Mouse (Mus musculus) forebrain, postnatal 0 days (tissue): ENCODE data around the gene Serpini2. TPM values are rescaled to one million over a fixed set of nuclear protein-coding genes. Genes with fewer than 3 reads are reported as not detected.
A peak's percentile ranks its signal among the peaks of the same experiment; 100 is the strongest.

ENCODE experiments used
- ATAC-seq: fragments of 200-750 bp; cut with Nextera tagmentation; 2 replicates; pipeline ENCODE4 v1.8.0; 2017; ENCODE audit warnings: mild to moderate bottlenecking, moderate library complexity
- DNase-seq: peaks from one replicate; pipeline ENCODE4 v3.0.0-alpha.2; 2015
- H3K27ac ChIP-seq: fragments of 300-500 bp; sonication (generic); 2 replicates; pipeline ENCODE4 v1.5.1; 2014; ENCODE audit warnings: low read depth, mild to moderate bottlenecking, antibody characterized with exemption, low read length, moderate library complexity, mixed read lengths
- H3K27me3 ChIP-seq: fragments of 300-500 bp; sonication (generic); 2 replicates; pipeline ENCODE4 v1.6.1; 2014; ENCODE audit warnings: mild to moderate bottlenecking, low read length, mixed read lengths; ENCODE audit not compliant: insufficient read depth
- H3K36me3 ChIP-seq: fragments of 300-500 bp; sonication (generic); 2 replicates; pipeline ENCODE4 v1.6.1; 2014; ENCODE audit warnings: mild to moderate bottlenecking, moderate library complexity; ENCODE audit not compliant: insufficient read depth
- H3K4me1 ChIP-seq: fragments of 300-500 bp; sonication (generic); 2 replicates; pipeline ENCODE4 v1.6.1; 2014; ENCODE audit warnings: antibody characterized with exemption; ENCODE audit not compliant: insufficient read depth
- H3K4me2 ChIP-seq: fragments of 300-500 bp; sonication (generic); 2 replicates; pipeline ENCODE4 v1.6.1; 2014; ENCODE audit warnings: low read depth, mild to moderate bottlenecking, moderate library complexity
- H3K4me3 ChIP-seq: fragments of 300-500 bp; sonication (generic); 2 replicates; pipeline ENCODE4 v1.5.1; 2014; ENCODE audit warnings: low read depth, low read length, mixed read lengths
- H3K9ac ChIP-seq: fragments of 300-500 bp; sonication (generic); 2 replicates; pipeline ENCODE4 v1.6.1; 2014; ENCODE audit warnings: mild to moderate bottlenecking
- H3K9me3 ChIP-seq: fragments of 300-500 bp; sonication (generic); 2 replicates; pipeline ENCODE4 v1.6.1; 2016; ENCODE audit warnings: low read length
- CTCF ChIP-seq: sonication (generic); IDR thresholded peaks from 2 replicates; pipeline ENCODE4 v1.5.1; 2016; ENCODE audit warnings: antibody characterized with exemption, control low read depth, low read depth
- WGBS: fragments of 180-500 bp; shearing (Covaris S2); extraction: QIAGEN DNeasy Blood & Tissue Kit; methylation state at CpG from one replicate; pipeline ENCODE4 v1.1.7; 2014; 5-methylcytosine and 5-hydroxymethylcytosine counted together
- polyA plus RNA-seq: library from polyadenylated mRNA; unstranded; fragments of >200 nt; fragmentation: Nextera tagmentation; extraction: Ambion mirVana; gene quantifications from 2 replicates; pipeline ENCODE4 v1.2.1, GENCODE M21; 2015
- total RNA-seq: library from RNA; depleted of rRNA; stranded (reverse); fragments of >200 nt; gene quantifications from 2 replicates; pipeline ENCODE4 v1.2.3, GENCODE M21; 2014; rRNA removed

Gene Serpini2
- total and polyA plus RNA-seq, 2 experiments from 2014 or later = not detected

GRCm38 (mm10) chr3:75219211-75219610, 50.7 kb downstream of the Serpini2 start:
- ATAC-seq = peak; percentile 89
- H3K9ac ChIP-seq = no peak overlapping the region
- peak; percentile 83 for TF ChIP-seq CTCF
- no peak overlapping the region for H3K4me3 ChIP-seq
- H3K4me2 ChIP-seq = no peak overlapping the region
- peak; percentile 75 for DNase-seq
- no peaks in the 10 kb centered on the region for H3K9me3 ChIP-seq
- H3K4me1 ChIP-seq = no peaks in the 10 kb centered on the region
- no peaks in the 10 kb centered on the region for H3K36me3 ChIP-seq
- H3K27me3 ChIP-seq = no peaks in the 10 kb centered on the region
- 14% methylated on average over 1 of the region's 1 CpGs for WGBS
- H3K27ac ChIP-seq = no peak overlapping the region

DNA sequence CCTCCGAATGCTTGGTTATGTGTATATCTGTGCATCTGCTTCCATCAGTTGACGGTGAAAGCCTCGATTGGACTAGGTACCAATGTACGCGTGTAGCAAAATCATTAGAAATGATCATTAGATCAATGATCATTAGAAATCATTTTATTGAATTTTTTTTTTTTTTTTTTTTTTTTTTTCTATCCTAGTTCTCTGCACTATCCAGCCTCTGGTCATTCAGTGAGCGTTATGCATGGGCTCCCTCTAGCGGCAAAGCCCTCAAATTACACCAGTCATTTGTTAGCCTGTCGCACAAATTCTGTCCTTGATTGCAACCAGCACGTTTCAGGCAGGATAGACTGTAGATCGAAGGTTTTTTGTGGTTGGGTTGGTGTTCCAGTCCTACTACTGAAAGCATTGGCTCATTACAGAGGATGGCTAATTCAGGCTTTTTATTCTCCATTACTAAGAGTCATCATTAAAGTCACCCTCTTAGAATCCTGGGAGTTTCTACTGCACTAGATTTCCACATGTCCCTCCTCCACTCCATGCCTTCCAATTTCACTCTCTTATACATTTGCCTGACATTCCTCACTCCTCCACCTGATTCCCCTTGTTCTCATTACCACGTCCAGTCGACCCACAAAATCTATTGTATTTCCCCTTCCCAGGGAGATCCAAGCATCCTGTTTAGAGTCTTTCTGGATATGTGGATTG, 66.9 kb downstream of the Serpini2 start:
- WGBS = 39% methylated on average over 12 of the region's 12 CpGs
- Histone ChIP-seq H3K36me3 (no peaks in the 10 kb centered on the region), H3K9ac (no peak overlapping the region), H3K4me3 (no peak overlapping the region), H3K4me1 (no peaks in the 10 kb centered on the region), H3K27me3 (no peaks in the 10 kb centered on the region), H3K4me2 (no peak overlapping the region), H3K9me3 (no peaks in the 10 kb centered on the region), H3K27ac (no peak overlapping the region)
- TF ChIP-seq CTCF = peak; percentile 76
- ATAC-seq (peak; percentile 47), DNase-seq (peak; percentile 49)

Other genes with a start within 250 kb of the Serpini2 start
- 2.6 and 4.0 TPM in 2 replicates for gene Zbbx, start 105.0 kb downstream of the Serpini2 start, total RNA-seq
- 0.89 and 1.6 TPM in 2 replicates for gene Zbbx, start 105.0 kb downstream of the Serpini2 start, polyA plus RNA-seq
- gene Wdr49, start 212.1 kb upstream of the Serpini2 start, total RNA-seq = 0.95 and 1.0 TPM in 2 replicates
- gene Wdr49, start 212.1 kb upstream of the Serpini2 start, polyA plus RNA-seq = 0.19 and 0.36 TPM in 2 replicates